Mouse (Mus musculus) adrenal gland, postnatal 10 days (tissue): Measurements from ENCODE around the gene Smtn. TPM values are rescaled to one million over a fixed set of nuclear protein-coding genes. Genes with fewer than 3 reads are reported as not detected.

Source experiments
- DNase-seq: peaks from one replicate; pipeline ENCODE4 v3.0.0; 2021; ENCODE audit warnings: mixed read lengths
- total RNA-seq, 2 experiments: library from RNA; stranded (reverse); gene quantifications; 2 replicates each; pipeline ENCODE4 v1.2.3; 2021

The Smtn gene
- total RNA-seq, 2 experiments from 2014 or later: 63.4 to 81.0 TPM

DNA sequence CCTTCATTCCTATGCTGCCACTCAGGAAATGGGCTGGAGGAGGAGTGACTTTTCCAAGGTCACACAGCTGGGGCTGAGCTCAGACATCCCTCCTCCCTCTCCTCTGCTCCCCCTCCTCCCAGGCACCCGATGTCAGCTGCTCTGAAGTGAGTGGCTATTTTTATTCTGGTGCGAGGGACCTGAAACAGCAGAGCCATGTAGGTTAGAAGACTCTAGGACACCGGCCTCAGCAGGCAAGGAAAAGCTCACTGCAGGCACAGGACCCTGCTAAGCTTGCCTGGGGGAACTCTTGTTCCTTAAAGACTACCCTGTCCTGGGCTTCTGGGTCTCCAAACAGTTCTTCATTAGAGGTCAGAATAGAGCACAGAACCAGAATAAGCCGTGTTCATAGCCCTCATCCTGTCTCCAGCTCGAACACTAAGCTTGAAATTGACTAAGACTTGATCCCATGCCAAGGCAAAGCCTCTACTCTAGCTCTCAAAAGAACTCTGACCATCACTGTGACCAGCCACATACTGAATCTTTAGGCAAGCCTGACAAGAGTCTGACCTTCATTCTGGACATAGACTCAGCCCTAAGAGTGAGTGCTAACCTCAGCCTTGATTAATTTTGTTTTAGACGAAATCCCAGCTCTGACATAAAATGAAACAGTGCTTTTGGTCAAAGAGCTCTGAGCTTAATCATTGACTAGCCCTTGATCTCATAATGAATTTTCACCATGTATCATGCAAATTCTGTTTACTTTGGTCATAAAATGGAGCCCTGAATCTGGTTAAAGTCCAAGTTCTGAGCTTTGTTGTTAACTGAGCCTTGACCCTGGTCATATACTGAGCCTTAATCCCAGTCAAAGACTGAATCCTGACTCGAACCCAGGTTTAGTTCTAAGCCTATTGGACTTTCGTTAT lies 31.0 kb downstream of the Smtn start:
- DNase-seq: no peak

DNA sequence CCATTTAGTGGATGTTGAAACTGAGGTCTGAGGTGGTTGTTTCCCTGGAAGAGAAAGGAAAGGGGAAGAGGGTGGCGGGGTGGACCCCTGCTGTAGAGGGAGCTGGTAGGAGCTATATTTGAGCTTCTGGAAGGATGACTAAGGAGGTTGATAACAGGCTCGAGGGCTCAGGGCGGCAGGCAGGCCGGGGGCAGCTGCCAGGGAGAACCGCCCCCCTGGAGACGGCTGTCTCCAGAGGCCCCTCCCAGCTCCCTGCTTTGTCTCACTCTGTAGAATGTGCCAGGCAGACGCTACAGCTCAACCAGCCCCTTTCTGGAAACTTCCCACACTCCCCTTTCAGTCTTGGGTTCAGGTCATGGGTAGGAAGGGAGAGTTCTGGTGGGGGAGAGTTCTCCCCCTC lies 32.2 kb downstream of the Smtn start:
- DNase-seq: no peak

DNA sequence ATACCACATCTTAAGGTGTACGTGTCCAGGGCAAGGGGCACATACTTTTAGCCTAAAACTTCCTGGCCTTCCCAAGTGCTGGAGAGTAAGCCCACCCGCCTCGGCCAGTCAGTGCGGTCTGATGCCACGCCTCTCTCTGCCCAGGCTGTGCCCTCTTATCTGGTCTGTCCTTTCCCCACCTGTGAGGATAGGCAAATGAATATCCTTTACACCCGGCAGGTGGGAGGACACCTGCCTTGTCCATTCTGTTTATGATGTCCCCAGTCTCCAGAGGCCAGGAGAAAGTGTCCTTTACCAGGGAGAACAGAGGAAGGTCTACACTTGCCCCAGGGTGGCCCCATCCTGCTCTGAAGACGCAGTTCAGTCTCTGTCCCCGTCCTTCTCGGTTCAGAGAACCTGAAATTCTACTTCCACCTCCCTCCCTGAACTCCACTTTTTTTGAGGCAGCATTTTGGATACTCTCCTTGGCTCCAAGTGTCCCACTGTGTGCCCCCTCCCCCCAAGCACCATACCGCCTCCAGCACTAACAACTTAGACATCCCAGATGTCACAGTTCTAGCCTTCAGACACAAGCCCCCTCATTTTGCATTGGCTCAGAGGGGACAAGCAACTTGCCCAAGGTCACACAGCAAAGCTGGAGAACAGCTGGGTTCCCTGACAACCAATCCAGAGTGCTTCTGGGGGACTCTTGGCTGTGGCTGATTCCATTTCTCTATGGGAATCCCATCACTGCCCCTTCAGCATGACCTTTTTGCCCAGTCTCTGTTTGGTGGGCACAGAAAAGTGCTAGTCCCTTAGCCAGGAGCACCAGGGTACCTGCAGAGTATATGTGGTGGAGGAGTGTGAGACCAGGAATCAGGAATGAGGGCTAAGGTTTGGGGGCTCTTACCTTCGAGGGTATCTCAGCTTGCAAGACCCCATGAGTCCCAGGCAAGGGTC lies 36.4 kb downstream of the Smtn start:
- DNase-seq: no peak

DNA sequence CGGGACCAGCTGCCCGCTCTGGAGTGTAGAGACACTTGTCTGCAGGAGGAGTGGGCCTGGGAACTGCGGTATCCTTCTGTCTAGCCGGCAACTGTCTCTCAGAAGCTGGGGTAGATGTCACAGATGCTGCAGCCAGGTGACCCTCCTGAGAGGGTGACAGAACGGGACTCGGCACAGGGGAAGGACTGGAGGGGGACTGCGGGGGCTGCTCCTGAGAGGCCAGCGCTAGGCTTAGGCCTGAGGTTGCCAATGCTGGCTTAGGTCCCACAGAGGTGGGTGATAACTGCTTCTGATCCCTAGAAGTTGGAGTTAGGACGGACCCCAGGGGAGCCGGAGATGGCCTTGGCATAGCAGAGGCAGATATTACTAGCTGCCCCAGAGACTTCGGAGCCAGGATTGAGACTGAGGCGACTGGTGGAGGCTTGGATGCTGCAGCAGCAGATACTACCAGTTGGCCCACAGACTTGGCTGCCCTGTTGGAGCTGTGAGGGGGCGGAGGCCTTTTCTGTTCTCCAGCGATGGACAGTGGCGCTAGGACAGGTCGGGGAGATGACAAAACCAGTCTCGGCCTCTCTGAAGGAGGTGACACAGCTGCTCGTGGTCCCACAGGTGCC lies 37.8 kb downstream of the Smtn start:
- DNase-seq: no peak

DNA sequence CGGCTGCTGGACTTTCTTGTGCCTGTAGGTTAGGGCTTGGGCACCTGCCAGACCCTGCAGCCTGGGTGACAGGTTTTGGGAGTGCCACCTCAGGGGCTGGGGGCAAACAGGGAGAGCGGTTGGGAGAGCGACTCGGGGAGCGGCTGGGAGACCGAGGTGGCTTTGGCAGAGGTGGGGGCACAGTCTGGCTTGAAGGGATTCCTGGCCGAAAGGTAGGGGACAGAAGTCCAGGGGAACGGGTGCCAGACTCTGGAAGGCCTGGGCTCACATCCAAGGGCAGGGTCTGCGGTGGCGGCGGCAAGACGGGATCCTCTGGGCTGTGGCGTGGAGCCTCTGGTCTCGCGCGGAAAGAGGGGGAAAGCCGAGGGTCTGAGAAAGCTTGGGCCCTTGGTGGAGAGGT lies 38.4 kb downstream of the Smtn start:
- DNase-seq: no peak

DNA sequence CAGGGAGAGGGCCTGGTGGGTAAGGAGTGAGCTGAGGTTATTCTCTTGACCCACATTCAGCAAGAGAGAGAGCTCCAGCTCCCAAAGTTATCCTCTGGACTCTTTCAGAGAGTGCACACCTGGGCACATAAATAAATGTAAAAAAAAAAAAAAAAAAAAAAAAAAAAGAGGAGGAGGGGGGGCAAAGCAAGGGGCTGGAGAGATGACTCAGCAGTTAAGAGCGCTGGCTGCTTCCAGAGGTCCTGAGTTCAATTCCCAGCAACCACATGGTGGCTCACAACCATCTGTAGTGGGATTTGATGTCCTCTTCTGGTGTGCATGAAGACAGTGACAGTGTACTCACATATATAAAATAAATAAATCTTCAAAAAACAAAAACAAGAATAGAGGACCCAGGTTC lies 43.1 kb downstream of the Smtn start:
- DNase-seq: no peak

DNA sequence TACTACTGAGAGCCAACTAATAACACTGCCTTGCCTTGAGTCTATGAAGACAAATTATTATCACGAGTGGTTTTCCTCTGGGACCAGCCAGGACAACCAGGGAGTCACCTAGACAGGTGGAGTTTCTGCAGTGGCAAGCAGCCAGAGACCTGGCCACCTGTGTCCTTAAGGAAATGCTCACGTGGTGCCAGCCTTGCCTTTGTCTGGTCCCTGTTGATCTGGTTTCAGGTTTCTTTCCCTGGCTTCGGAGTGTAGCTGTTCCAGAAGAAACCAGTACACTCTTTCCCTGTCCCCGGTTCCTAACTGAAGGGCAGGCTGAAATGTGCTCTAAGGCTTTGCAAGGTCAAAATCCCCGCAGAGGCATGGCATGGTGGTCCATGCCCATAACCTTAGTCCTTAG lies 43.7 kb downstream of the Smtn start:
- no peak for DNase-seq

DNA sequence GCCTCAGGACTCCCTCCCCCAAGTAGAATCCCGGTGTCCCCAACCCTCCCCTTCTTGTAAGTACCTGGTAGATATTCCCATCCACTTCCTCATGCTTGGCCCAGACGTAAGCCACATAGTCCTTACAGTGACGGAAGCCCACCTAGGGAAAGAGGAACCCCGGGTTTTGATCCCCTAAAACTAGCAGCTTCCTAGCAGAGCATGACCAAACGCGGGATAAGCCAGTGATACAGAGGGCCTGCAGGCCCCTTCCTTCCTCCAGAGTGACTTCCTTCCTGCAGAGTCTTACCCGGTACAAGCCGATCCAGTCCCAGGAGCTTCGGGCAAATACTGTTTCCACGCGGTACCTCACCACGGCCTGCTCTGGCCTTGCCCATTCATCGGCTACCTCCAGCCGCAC lies 44.9 kb downstream of the Smtn start:
- DNase-seq: no peak

DNA sequence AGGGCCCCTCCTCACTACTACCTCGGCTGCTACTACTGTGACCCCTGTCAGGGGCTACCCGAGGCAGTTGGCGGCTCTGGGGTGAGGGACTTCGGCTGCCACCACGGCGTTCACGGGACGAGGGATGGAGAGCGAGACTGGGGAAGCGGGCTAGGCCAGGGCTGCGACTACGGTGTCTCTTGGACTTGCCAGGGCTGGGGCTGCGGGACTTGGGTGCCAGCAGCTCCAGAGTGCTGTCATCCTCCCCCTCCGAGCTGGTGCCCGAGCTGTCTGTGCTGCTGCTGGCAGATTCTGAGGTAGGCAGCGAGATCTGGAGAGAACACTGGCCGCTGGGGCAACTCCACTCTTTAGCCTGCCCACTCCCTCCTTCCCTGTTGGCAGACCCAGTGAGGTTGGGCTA lies 45.6 kb downstream of the Smtn start:
- no peak for DNase-seq

DNA sequence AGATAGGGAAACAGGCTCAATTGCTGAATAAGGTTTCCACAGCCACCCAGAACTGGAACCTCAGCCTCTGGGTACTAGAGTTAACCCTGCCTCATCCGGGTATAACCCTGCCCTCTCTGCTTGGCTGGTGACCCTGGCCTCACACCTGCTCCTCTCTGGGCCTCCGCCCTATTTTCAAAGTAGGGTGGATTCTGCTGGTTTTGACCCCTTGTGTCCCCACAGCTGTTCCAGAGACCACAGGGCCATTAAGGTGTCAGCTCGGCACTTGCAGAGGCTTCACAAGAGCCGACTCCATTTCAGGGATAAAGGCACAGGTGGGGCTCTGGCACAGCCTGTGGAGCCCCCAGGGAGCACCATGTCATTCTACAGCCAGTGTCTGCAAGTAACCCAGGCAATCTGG lies 47.7 kb downstream of the Smtn start:
- no peak for DNase-seq

DNA sequence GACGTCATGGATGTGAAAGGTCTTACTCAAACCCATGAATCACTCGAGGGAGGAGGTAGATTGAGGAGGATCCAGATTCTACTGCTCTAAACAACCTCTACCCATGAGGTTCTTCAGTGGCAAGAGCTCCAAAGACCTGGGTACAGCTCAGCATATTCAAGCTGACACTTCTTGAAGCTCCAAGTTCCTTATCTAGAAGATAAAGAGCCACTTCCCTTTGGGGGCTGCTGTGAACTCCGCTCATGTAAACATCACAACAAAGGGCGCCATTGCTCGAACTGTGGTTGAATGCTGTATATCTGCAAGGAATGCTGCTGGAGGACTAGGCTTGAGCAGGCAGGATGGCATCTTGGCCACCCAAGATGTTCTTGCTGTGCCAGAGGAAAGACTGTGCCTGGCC lies 51.4 kb downstream of the Smtn start:
- DNase-seq: no peak

DNA sequence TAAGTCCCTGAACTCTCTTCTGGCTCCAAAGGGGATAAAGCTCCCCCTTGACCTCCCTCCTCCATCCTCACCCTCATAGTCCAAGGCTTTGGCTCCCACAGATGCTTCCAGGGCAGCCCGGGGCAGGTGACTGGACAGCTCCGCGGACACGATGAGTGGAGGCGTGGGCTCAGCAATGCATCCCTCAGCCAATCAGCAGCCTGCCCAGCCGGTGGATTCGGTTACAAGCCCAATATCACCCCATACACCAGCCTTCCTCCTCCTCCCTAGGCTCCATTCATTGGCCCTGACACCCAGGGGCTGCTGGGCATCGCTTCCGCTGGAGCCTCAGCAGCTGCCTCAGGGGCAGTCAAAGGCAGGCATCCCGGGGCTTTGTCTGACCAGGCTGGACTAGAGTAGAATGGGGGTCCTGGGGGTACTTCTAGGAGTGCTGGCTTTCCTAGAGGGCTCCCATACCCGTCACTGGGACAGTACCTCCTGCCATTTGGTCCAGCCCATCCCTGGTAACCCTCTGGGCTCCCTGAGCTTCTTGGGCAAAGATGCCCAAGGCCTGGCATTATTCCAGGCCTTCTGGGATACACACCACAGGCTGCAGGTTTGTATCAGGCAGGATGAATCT lies 52.4 kb downstream of the Smtn start, which contains the start of gene Pla2g3:
TSS of gene Pla2g3 (plus strand) at position 333 of the 619 bp plus-strand sequence.
- DNase-seq: no peak

DNA sequence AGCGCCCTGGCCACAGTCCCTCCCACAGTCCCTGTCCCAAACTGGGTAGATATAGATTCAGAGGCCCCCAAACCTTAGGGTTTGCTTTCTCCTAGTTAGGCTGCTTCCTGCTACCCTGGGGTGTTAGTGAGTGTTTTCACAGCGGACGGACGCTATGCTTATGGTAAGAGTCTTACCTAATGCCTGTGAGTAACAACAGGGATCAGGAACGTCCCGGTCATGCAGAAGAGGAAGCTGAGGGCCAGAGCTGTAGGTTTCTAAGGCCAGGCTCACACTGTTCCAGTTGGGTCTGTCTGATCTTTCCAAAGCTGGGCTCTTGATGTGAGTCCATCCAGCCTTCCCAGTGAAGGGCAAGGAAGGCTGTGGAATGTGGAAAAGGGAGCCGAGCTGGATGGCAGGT lies 54.1 kb downstream of the Smtn start:
- DNase-seq: no peak

DNA sequence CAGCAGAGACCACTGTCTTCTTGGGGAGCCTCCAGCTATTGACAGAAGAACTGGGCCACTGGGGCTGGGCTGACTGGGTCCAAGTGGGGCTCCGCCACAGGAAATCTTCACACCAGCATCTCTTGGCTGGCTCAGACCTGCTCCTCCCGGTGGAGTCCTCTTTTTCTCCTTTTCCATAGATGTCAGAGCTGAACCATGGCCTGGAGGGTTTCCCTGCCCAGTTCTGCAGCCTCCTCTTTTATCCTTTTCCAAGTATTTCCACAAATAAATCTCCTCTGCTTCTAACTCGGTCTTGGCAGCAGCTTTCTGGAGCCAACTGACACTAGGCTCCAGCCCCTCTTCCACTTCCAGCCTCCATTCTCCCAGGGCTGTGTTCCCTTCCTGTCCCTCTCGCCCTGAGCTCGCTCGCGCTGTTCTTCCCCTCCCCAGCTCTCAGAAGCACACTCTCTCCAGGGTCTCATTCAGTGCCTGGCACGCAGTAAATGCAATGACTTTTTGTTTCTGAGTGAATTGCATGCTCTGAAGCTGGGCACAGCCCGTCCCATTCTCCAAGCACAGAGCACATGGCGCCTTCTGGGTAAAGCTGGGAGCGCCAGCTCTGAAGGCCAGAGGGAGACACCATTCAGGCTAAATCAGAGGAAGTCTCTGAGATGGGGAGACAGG lies 56.3 kb downstream of the Smtn start:
- peak; percentile 20 for DNase-seq

DNA sequence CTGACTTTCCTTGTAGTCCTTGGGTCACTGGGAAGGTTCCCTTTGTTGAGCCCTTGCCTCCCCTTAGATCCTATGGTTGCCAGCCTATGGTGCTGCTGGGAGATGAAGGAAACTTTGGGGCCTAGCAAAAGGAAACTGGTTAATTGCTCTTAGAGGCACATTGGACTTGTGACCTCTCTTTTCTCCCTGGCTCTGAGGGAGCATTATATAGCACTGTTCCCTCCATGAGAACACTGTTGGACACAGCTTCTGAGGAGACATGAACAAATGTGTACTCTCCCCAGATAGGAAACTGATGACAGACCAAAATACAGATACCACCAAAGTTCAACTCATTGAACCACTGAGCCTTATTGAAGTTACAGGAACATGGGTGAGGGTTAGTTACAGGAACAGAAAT lies 64.9 kb downstream of the Smtn start:
- no peak for DNase-seq

DNA sequence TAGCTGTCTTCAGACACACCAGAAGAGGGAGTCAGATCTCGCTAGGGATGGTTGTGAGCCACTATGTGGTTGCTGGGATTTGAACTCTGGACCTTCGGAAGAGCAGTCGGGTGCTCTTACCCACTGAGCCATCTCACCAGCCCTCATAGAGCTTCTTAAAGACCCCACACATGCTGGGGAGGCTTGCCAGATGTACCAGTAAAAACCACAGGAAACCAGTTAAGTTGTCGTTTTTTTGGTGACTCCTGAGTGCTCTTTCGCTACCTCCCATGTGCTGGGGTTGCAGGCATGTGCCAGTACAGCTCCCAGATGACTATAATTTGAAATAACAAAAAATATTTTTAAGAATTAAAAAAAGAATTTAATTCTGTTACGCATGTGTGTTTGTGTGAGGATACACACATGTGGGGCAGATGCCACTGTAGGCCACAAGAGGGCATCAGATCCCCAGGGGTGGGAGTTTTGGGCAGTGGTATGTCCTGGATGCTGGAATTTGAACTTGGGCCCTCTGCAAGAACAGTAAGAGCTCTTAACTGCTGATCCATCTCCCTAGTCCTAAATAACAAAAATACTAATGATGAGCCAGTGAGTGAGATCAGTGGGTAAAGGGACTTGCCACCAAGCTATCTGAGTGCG lies 65.8 kb downstream of the Smtn start:
- peak; percentile 39 for DNase-seq

DNA sequence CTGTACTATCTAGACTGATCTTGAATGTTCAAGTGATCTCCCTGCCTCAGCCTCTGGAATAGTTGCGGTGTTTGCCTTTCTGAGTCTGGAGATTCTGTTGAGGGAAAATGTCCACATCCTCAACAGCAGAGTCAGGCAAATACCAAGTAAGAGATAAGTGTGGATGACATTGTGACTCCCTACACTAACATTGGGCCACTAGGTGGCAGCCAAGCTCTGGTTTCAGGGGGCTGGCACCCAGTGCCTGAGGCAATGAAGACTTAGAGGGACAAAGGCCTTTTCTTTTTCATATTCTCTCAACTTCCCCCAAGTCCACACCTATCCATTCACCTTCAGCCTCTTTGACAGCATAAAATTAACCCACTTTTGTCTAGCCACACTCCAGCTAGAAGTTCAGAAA lies 67.9 kb downstream of the Smtn start:
- peak; percentile 92 for DNase-seq

DNA sequence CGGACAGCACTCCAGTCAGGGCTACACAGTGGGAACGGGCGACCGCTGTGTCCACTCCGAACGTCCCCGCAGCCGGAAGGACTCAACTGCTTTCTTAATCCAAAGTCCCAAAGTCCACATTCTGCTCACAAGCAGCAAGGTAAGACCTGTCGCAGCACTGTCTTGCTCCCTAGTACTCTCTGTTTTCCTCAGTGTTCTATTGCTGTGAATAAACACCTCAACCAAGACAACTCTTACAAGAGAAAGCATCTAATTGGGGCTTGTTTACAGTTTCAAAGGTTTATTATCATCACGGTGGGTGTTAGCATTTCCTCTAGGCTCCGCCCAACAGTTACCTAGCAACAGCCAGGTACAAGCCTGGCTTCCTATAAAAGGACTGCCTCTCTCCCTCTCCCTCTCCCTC lies 69.0 kb downstream of the Smtn start:
- no peak for DNase-seq
